Mouse (Mus musculus) mature B cell (primary cell): Measurements from ENCODE around the gene 0610010K14Rik.

Experiments used
- in situ Hi-C: fragments of 300-500 bp; cut with MboI; formaldehyde crosslinking; loops from 2 replicates; pipeline ENCODE4 v1.14.3; 2019

Gene 0610010K14Rik

DNA sequence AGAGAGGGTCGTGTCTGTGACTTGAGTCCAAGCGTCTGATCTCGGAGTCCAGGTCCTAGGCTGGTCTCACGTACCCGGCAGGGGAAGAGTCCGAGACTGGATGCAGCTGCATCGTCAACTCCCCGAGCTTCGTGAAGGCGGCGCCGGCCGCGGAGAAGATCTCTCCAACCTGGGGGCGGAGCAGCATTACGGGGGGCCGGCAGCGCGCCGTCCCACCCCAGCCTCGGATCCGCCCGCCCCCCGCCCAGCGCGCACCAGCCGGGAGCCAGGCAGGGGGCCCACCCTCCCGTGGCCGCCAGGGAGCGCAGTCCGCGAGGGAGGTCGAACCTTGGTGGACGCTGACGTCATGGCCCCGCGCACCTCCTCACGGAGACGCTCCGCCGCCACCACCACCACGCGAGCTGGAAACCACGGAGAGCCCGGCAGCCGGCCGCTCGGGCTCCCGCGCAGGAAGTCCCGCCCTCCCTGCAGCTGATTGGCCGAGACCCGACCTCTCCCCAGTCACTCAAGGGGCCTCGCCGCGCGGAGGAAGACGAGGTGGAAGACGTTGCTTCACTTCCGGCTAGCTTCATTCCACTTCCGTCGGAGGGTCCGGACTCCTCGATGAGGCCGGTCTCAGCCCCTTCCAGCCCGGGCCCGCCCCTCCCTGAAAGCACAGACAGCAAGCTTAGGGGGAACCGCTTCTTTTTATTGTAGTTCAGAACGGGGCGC, at the start of gene 0610010K14Rik:
Gene 0610010K14Rik (minus strand): TSS at position 458 of the 711 bp plus-strand sequence.
- in situ Hi-C loops = no loop called here

GRCm38 (mm10) chr11:70285686-70286085, 48.0 kb upstream of the 0610010K14Rik start:
- in situ Hi-C loops = no loop called here

- in situ Hi-C loops = no loop called here
Observed at GRCm38 (mm10) chr11:70284757-70285156, 47.0 kb upstream of the 0610010K14Rik start.

DNA sequence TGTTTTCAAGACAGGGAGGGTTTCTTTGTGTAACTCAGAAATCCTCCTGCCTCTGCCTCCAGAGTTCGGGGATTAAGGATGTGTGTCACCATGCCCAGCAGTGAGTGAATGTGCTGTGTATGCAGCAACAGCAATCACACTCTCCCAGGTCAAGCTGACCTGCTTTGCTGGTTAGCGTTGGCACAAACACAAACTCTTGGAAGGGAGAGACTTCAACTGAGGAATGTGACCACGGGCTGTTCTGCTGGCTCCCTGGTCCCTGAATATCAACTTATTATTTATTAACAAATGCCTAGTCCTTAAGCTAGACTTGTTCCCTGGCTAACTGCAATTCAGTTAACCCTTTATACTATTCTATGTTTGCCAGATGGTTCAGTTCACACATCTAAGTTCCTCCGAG, 46.0 kb upstream of the 0610010K14Rik start:
- in situ Hi-C loops = no loop called here

DNA sequence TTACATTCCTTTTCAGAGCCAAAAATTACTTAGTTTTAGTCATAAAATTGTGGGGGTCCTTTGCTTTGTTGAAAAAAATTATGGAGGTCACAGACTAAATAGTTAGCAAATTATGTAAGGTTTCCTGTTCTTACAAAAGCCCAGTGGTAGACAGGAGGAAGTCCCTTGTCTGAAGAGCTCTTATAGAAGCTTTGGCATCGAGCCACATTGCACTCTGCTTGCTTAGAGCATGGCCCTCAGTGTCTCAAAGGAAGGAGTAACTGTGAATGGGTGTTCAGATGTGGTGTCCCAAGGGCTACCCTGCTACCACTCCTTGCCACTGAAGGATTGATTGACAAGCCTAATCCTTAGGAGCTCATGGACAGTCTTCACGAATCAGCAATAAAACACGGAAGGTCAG, 42.7 kb upstream of the 0610010K14Rik start:
- in situ Hi-C loops = no loop called here

DNA sequence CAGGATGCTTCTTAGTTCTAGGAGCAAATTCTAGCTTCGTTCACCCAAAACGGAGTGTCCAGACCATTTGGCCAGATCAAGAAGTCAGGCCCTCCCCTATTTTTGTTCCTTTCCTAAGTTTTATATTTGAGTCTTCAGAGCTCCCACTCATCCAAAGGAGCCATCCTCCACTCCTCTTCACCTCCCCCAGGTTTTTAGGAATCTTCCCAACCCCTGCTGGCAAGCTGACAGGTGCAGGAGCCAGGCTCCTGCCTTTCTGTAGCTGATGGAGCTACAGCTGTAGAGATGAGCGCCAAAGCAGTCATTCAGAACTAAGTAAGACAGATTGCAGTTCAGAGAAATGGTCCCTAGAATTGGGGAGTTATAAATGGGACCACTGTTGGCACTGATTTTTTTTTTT, 41.2 kb upstream of the 0610010K14Rik start:
- in situ Hi-C loops = no loop called here

- in situ Hi-C loops = no loop called here
Observed at GRCm38 (mm10) chr11:70271641-70272040, 33.9 kb upstream of the 0610010K14Rik start.

DNA sequence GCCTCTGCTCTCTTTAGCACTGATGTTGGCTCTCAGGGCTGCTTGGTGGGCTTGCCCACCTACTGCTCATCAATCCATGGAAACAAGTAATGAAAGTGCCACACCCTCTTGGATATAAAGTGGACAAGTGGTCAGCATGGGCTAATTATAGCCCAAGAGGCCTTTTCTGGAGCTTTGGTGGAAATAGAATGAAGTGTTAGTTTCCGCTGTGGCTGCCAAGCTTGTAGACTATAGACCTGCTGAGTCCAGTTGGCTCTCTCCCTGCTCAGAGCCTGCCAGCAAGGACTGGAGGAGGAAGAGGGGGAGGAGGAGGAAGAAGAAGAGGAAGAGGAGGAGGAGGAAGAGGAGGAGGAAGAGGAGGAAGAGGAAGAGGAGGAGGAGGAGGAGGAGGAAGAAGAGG, 28.7 kb upstream of the 0610010K14Rik start:
- in situ Hi-C loops = no loop called here

- in situ Hi-C loops = no loop called here
Observed at GRCm38 (mm10) chr11:70265819-70266218, 28.1 kb upstream of the 0610010K14Rik start.

DNA sequence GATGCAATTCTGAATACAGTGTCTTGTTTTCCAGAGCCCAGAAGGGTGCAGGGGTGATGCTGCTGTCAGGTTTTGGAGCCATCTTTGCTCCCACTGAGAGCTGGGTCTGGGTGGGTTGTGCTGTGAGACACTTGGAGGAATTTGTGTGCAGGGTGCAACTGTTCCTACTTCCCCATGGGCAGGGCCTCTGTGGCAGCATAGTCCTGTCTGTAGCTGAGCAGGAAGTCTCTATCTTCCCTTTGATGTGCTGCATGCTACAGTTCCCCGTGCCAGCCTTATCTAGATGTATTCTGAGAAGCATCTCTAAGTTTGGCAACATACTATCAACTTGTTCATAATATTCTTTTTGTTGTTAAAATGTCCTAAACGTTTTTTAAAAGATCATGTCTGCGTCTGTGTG, 27.5 kb upstream of the 0610010K14Rik start:
- in situ Hi-C loops = no loop called here

- in situ Hi-C loops = no loop called here
Observed at GRCm38 (mm10) chr11:70259035-70259434, 21.3 kb upstream of the 0610010K14Rik start.

- in situ Hi-C loops = no loop called here
Observed at GRCm38 (mm10) chr11:70254931-70255531, 17.3 kb upstream of the 0610010K14Rik start, which contains the start of gene Alox12. Alox12 (minus strand) TSS chr11:70255353.

GRCm38 (mm10) chr11:70254337-70254736, 16.6 kb upstream of the 0610010K14Rik start:
- in situ Hi-C loops = no loop called here

GRCm38 (mm10) chr11:70251853-70252252, 14.1 kb upstream of the 0610010K14Rik start:
- in situ Hi-C loops = no loop called here

GRCm38 (mm10) chr11:70250150-70250549, 12.4 kb upstream of the 0610010K14Rik start:
- in situ Hi-C loops = no loop called here

DNA sequence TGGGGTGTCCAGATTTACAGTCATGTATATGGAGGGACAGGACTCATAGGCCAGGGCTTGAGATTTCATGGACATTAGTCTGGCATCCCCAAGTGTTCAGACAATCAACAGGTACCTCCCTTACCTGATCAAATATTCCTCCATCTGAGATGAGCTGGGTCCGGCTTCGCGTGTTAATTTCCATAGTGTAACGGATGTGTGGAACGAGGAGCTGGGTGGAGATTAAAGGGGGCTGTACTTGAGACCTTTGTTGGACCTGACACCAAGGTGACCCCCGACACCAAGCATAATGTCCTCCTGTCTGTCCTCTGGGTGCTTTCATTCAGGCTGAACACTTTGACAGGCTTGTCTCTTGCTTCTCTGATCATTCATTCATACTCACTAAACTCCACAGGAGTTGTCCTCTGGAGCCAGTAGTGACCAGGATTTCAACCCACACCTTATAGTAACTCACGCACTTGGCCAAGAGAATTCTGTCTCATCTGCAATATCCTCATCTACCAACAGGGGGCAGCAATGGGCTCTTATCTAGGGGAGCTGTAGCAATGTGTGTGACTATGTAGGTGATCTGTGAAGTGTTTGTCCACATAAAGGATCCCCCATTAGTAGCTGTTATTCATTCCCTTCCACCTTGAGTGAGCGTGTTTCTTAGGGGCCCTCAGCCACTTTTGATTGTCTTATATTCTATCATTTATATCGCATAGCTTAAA, 9.6 kb upstream of the 0610010K14Rik start:
- in situ Hi-C loops = no loop called here

GRCm38 (mm10) chr11:70242591-70242990, 4.9 kb upstream of the 0610010K14Rik start:
- in situ Hi-C loops = no loop called here

DNA sequence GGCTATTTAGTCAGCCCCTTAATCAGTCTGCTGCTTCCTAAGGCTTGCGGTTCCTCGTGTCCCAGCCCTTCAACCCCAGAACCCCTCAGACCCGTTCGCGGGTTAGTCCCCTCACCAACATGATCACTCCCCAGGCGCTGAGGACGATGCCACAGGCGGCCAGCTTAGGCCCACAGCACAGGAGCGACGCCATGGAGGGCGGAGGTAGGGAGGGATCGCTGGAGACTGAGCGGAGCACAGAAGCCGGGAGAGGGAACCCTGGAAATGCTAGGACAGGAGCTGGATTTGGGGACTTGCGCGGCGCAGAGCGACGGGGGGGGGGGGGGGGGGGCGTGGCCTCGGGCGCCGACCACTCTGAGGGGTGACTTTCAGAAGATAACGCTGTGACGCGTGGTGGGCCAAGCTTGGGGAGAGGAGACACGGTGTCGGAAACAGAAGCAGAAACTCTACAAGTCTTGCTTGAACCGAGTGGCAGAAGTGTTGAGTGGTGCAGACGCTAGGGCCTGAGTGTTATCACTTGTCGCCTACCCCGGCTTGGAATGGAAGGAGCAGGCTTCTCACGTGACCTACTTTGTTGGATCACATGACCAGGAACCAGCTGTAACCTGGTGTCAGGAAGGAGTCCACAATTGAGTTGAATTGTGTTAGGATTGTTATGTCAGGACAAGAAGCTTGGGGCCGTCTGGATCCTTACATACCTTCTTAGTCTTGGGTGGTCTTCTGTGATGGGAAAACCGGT, 2.0 kb upstream of the 0610010K14Rik start, which contains the start of the genes Gm21988 and Rnasek:
Gene Gm21988 (minus strand): TSS at position 290 of the 739 bp plus-strand sequence.
Gene Rnasek (minus strand): TSS at position 302 of the 739 bp plus-strand sequence.
- in situ Hi-C loops = no loop called here

DNA sequence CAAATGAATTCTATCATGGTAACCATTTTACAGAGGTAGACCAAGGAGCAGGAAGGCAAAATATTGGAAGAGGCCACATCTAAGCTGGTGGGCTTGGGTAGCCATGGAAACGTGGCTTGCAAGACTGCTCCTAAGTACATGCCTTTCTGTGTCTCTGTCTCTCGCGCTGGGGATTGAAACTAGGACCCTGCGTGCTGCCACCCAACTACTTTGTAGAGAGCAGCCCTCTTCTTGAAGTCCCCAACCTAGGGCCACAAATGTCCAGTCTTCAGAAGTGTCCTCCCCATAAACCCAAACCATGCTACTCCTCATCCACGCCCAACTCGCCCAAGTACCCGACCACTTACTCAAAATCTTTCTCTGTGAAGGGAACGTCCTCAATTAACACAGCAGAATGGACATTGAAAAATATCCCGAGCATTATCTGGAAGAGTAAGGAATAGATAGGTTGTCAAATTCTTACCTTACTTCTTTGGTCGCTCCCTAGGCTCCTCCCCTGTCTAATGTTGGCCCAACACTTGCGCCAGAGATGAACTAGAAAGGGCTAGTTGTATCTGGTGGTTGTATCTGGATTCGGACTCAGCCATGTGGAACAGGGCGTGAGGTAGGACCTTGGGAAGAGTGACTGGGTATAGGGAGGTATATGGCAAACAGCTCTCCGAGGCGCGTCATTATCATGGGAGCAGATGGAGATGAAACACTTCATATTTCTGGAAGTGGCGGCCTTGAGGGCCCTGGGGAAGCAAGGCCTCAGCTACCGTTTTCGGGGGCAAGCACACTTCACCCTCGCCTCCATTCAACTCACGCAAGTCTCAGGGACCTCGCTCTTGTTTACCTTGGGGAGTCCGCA, 1.1 kb upstream of the 0610010K14Rik start:
- in situ Hi-C loops = no loop called here

DNA sequence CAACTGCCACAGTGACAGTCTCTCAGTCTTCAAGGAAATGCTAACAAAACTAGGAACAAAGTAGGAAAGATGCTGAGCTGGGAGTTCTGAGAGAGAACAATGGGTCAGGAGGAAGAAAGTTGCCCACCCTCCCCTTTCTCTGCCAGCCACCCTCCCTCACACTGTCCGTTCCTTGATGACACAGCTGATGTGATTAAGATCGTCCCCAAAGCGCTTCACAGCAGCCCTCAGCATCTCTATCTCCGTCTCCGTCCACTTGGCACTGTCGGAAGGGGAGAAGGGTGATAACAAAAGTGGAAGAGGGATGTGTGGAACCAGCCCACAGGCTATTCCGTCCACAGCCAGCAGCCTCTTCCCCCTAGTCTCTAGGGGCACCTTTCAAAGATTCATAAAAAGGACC, 997 bp downstream of the 0610010K14Rik start:
- in situ Hi-C loops = no loop called here
